Mouse (Mus musculus) ES-E14 (cell line): ENCODE data around the gene Cdc14b. TPM values are rescaled to one million over a fixed set of nuclear protein-coding genes. Genes with fewer than 3 reads are reported as not detected.

Source experiments
- DNase-seq: peaks from one replicate; pipeline ENCODE4 v3.0.0-alpha.2; 2013; ENCODE audit warnings: low read depth, low spot score
- H3K27ac ChIP-seq: 2 replicates; pipeline ENCODE4 v1.5.1; 2012; ENCODE audit warnings: low read depth, mild to moderate bottlenecking, low read length, moderate library complexity, mixed read lengths; ENCODE audit not compliant: poor library complexity, insufficient read depth, severe bottlenecking
- H3K36me3 ChIP-seq: 2 replicates; pipeline ENCODE4 v1.6.1; 2012; ENCODE audit warnings: mild to moderate bottlenecking, low read length, moderate library complexity, mixed read lengths; ENCODE audit not compliant: control insufficient read depth, poor library complexity, insufficient read depth, severe bottlenecking
- H3K4me1 ChIP-seq, 2 experiments: fragments of 150-350 bp in 1 of 2; sonication (generic) in 1 of 2; 2 replicates each; pipeline ENCODE4 v1.6.1; 2012; ENCODE audit warnings: low read length in 2 of 2, mild to moderate bottlenecking in 1 of 2, mixed read lengths in 1 of 2; ENCODE audit not compliant: control insufficient read depth in 2 of 2, insufficient read depth in 2 of 2, poor library complexity in 1 of 2
- H3K4me3 ChIP-seq, 2 experiments: fragments of 150-350 bp in 1 of 2; sonication (generic) in 1 of 2; 2 replicates each; pipeline ENCODE4 v1.5.1; 2012; ENCODE audit warnings: low read length in 2 of 2, low read depth in 1 of 2, mild to moderate bottlenecking in 1 of 2, mixed read lengths in 1 of 2; ENCODE audit not compliant: insufficient read depth in 1 of 2, poor library complexity in 1 of 2, severe bottlenecking in 1 of 2
- H3K9ac ChIP-seq: 2 replicates; pipeline ENCODE4 v1.6.1; 2012; ENCODE audit warnings: low read depth, mild to moderate bottlenecking, low read length, mixed read lengths; ENCODE audit not compliant: poor library complexity, insufficient read depth, severe bottlenecking
- H3K9me3 ChIP-seq: fragments of 150-350 bp; sonication (generic); 2 replicates; pipeline ENCODE4 v1.6.1; 2012; ENCODE audit warnings: low read depth, mild to moderate bottlenecking, low read length; ENCODE audit not compliant: control insufficient read depth, insufficient read depth
- CHD2 ChIP-seq: IDR thresholded peaks from 2 replicates; pipeline ENCODE4 v1.6.1; 2014; ENCODE audit warnings: mild to moderate bottlenecking, low read depth, low read length, inconsistent platforms
- HCFC1 ChIP-seq: IDR thresholded peaks from 2 replicates; pipeline ENCODE4 v1.6.1; 2012; ENCODE audit warnings: low read length, inconsistent platforms, borderline replicate concordance; ENCODE audit not compliant: insufficient read depth
- MAFK ChIP-seq: IDR thresholded peaks from 2 replicates; pipeline ENCODE4 v1.6.1; 2014; ENCODE audit warnings: mild to moderate bottlenecking, low read depth, low read length, inconsistent platforms; ENCODE audit not compliant: insufficient read depth
- ZC3H11A ChIP-seq: IDR thresholded peaks from 2 replicates; pipeline ENCODE4 v1.6.1; 2012; ENCODE audit warnings: low read depth, mild to moderate bottlenecking, inconsistent platforms, low read length, borderline replicate concordance
- ZNF384 ChIP-seq: IDR thresholded peaks from 2 replicates; pipeline ENCODE4 v1.6.1; 2012; ENCODE audit warnings: low read depth, low read length, inconsistent platforms
- in situ Hi-C, 2 experiments: fragments of 600-800 bp; cut with MboI; formaldehyde crosslinking; loops; one replicate each; pipeline ENCODE4 v1.15.1; 2025; ENCODE audit warnings: low sequenced_read_pairs in 2 of 2, inconsistent platforms in 1 of 2; ENCODE audit not compliant: unreplicated experiment in 2 of 2
- total RNA-seq: library from RNA; depleted of rRNA; stranded (reverse); fragments of 300-350 nt; gene quantifications from 2 replicates; pipeline ENCODE4 v1.2.3, GENCODE M21; 2012

Gene Cdc14b
- total RNA-seq, 1 experiment = 12.3 TPM

DNA sequence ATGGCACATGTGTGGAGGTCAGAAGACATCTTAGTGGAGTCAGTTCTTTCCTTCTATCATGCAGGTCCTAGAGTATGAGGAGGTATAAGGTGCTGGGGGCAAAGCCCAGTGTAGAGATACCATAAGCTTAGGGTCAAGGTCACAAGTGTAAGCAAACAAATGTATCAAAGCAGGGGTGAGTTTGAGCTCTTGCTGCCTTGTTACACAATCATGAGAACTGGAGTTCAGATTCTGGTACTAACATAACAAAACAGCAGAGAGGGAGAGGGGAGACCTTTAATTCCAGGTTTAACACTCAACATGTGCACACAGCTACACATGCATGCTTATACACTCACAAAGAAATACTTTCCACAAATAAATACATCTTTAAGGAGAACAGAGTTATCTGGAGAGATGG is 32.4 kb downstream of the Cdc14b start:
- Histone ChIP-seq H3K4me1 (no peaks in the 10 kb centered on the region), H3K4me3 (no peak overlapping the region), H3K36me3 (no peaks in the 10 kb centered on the region), H3K9ac (no peak overlapping the region), H3K9me3 (no peaks in the 10 kb centered on the region), H3K27ac (no peak overlapping the region)
- in situ Hi-C loops = no loop called here
- no peak for DNase-seq
- TF ChIP-seq CHD2 (no peak), MAFK (no peak), HCFC1 (no peak), ZNF384 (no peak), ZC3H11A (no peak)

- DNase-seq = no peak
- Histone ChIP-seq H3K9ac (no peak overlapping the region), H3K9me3 (no peaks in the 10 kb centered on the region), H3K4me3 (no peak overlapping the region), H3K36me3 (no peaks in the 10 kb centered on the region), H3K27ac (no peak overlapping the region), H3K4me1 (no peaks in the 10 kb centered on the region)
- in situ Hi-C loops = no loop called here
- TF ChIP-seq CHD2 = no peak
- TF ChIP-seq ZNF384 = no peak
- no peak for TF ChIP-seq HCFC1
- no peak for TF ChIP-seq MAFK
These were observed 34.5 kb downstream of the Cdc14b start for GRCm38 (mm10) chr13:64240626-64241025.

GRCm38 (mm10) chr13:64237681-64238157 is 37.4 kb downstream of the Cdc14b start:
- Histone ChIP-seq H3K9me3 (no peaks in the 10 kb centered on the region), H3K4me1 (no peaks in the 10 kb centered on the region), H3K9ac (no peak overlapping the region), H3K4me3 (no peak overlapping the region), H3K27ac (no peak overlapping the region), H3K36me3 (no peaks in the 10 kb centered on the region)
- in situ Hi-C loops = no loop called here
- TF ChIP-seq MAFK (no peak), ZNF384 (no peak), HCFC1 (no peak), ZC3H11A (no peak), CHD2 (no peak)
- DNase-seq = no peak

DNA sequence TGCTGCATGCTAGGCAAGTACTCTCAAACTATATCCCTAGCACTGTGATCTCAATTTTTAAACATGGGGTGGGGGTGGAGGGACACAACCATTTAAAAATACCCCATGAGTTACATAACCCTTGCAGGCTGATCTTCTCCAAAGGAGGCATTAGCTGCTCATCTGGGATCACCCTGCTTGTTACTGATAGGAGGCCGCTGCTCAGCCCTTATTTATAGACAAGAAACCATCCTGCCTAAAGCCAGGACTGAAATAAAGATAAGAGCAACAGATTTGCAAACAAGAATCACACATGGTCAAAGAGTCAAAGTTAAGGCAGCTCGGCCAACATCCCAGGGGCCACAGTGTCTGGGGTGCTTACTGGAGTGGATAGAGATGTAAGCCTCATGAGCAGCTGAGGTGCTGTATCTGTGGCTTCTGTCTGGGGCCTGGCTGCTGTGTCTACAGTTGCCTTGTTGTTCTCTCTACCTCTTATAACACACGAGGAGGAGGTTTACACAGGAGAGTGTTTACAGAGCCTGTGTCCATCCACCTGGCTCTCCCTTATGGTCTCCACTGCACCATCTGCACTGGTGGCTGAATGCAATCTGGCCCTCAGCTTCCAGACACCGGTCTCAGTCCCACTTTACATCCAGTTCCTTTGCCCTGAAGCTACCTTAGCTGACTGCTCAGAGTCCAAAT is 38.0 kb downstream of the Cdc14b start:
- in situ Hi-C loops = no loop called here

GRCm38 (mm10) chr13:64235777-64236176 is 39.3 kb downstream of the Cdc14b start:
- DNase-seq = no peak
- H3K27ac ChIP-seq = no peak overlapping the region
- no peak overlapping the region for H3K4me3 ChIP-seq
- TF ChIP-seq ZNF384 (no peak), MAFK (no peak), CHD2 (no peak), ZC3H11A (no peak), HCFC1 (no peak)
- no peaks in the 10 kb centered on the region for H3K36me3 ChIP-seq
- in situ Hi-C loops = no loop called here
- H3K9ac ChIP-seq = no peak overlapping the region
- H3K9me3 ChIP-seq = no peaks in the 10 kb centered on the region
- H3K4me1 ChIP-seq = no peaks in the 10 kb centered on the region

More for the DNA sequence above, 38.0 kb downstream of the Cdc14b start:
- TF ChIP-seq CHD2 (no peak), MAFK (no peak), ZNF384 (no peak), ZC3H11A (no peak), HCFC1 (no peak)
- H3K4me1 ChIP-seq = no peaks in the 10 kb centered on the region
- no peak overlapping the region for H3K27ac ChIP-seq
- no peak for DNase-seq
- H3K36me3 ChIP-seq = no peaks in the 10 kb centered on the region
- H3K4me3 ChIP-seq = no peak overlapping the region
- H3K9ac ChIP-seq = no peak overlapping the region
- H3K9me3 ChIP-seq = no peaks in the 10 kb centered on the region
